Mouse (Mus musculus) hindbrain, embryonic 12.5 days (tissue): Measurements from ENCODE around the gene Slc46a2. TPM values are rescaled to one million over a fixed set of nuclear protein-coding genes. Genes with fewer than 3 reads are reported as not detected.
A peak's percentile ranks its signal among the peaks of the same experiment; 100 is the strongest.

Experiments used
- ATAC-seq: fragments of 200-750 bp; cut with Nextera tagmentation; 2 replicates; pipeline ENCODE4 v1.8.0; 2017; ENCODE audit warnings: moderate TSS enrichment; ENCODE audit not compliant: low FRiP score
- H3K27ac ChIP-seq: fragments of 300-500 bp; sonication (generic); 2 replicates; pipeline ENCODE4 v1.5.1; 2016; ENCODE audit warnings: mild to moderate bottlenecking
- H3K27me3 ChIP-seq: fragments of 300-500 bp; sonication (generic); 2 replicates; pipeline ENCODE4 v1.6.1; 2016; ENCODE audit warnings: mild to moderate bottlenecking
- H3K36me3 ChIP-seq: fragments of 300-500 bp; sonication (generic); 2 replicates; pipeline ENCODE4 v1.6.1; 2016; ENCODE audit warnings: mild to moderate bottlenecking
- H3K4me1 ChIP-seq: fragments of 300-500 bp; sonication (generic); 2 replicates; pipeline ENCODE4 v1.6.1; 2016
- H3K4me2 ChIP-seq: fragments of 300-500 bp; sonication (generic); replicated peaks from 2 replicates; pipeline ENCODE4 v1.6.1; 2016; ENCODE audit warnings: mild to moderate bottlenecking
- H3K4me3 ChIP-seq: fragments of 300-500 bp; sonication (generic); 2 replicates; pipeline ENCODE4 v1.5.1; 2016; ENCODE audit warnings: mild to moderate bottlenecking
- H3K9ac ChIP-seq: fragments of 300-500 bp; sonication (generic); 2 replicates; pipeline ENCODE4 v1.6.1; 2016; ENCODE audit warnings: mild to moderate bottlenecking, moderate library complexity
- H3K9me3 ChIP-seq: fragments of 300-500 bp; sonication (generic); replicated peaks from 2 replicates; pipeline ENCODE4 v1.6.1; 2016; ENCODE audit warnings: mild to moderate bottlenecking
- WGBS: fragments of 180-500 bp; shearing (Covaris S2); methylation state at CpG from one replicate; pipeline ENCODE4 v1.1.7; 2016; 5-methylcytosine and 5-hydroxymethylcytosine counted together
- polyA plus RNA-seq: library from polyadenylated mRNA; unstranded; fragments of >200 nt; fragmentation: Nextera tagmentation; extraction: Ambion mirVana; gene quantifications from 2 replicates; pipeline ENCODE4 v1.2.1, GENCODE M21; 2016

The Slc46a2 gene
- polyA plus RNA-seq, 1 experiment from 2014 or later = 0.09 TPM

DNA sequence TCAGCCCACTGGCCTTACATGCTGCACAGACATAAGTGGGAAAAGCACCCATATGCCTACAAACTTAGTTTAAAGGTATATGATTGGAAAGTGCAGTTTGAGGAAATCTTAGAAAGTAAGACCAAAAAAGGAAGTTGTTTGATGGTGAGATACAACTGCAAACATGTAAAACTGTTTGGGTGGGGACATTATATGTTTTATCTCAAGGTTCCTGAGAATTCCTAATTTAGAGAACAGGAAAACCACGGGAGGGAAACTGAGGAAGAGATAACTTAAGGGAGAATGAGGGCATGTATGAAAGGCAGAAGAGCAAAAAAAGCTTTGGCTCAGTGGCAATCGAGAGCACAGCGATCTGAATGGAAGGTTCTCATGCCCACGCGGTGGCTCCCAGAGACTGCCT lies 27.8 kb downstream of the Slc46a2 start:
- H3K27me3 ChIP-seq = no peaks in the 10 kb centered on the region
- ATAC-seq = no peak
- no peak overlapping the region for H3K4me2 ChIP-seq
- H3K9me3 ChIP-seq = no peaks in the 10 kb centered on the region
- peaks cover 26% of the 10 kb centered on the region for H3K36me3 ChIP-seq
- H3K9ac ChIP-seq = no peak overlapping the region
- H3K4me1 ChIP-seq = no peaks in the 10 kb centered on the region
- no peak overlapping the region for H3K4me3 ChIP-seq
- 92% methylated on average over 5 of the region's 5 CpGs for WGBS
- no peak overlapping the region for H3K27ac ChIP-seq

GRCm38 (mm10) chr4:59886281-59886680 lies 28.6 kb downstream of the Slc46a2 start:
- H3K27me3 ChIP-seq = no peaks in the 10 kb centered on the region
- H3K36me3 ChIP-seq = peaks cover 31% of the 10 kb centered on the region
- no peak for ATAC-seq
- H3K9me3 ChIP-seq = no peaks in the 10 kb centered on the region
- no peak overlapping the region for H3K4me3 ChIP-seq
- H3K4me1 ChIP-seq = no peaks in the 10 kb centered on the region
- no peak overlapping the region for H3K27ac ChIP-seq
- 91% methylated on average over 6 of the region's 6 CpGs for WGBS
- H3K9ac ChIP-seq = no peak overlapping the region
- no peak overlapping the region for H3K4me2 ChIP-seq

DNA sequence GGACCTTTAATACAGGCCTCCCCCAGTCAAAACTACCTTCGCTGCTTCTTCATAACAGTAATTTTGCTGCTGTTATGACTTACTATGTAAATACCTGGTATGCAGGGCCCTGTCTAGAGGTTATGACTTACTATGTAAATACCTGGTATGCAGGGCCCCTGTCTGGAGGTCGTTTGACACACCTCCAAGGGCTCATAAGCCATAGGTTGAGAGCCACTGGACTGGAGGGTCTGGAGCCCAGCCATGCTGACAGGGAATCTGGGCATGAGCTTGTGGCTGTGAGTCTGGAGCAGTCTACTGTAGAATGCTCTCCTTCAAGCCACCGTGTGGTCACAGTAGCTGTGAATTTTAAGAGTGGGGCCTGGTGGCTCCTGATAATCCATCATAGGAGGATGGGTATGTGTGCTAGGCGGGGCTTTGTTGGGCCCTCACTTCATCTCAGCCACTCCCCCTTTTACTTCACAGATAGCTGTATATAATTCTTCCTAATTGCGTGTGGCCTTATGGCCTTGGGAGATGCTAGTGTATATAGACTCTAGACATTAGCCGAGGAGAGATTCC lies 30.6 kb downstream of the Slc46a2 start:
- WGBS = 84% methylated on average over 6 of the region's 6 CpGs
- no peak overlapping the region for H3K4me3 ChIP-seq
- no peak overlapping the region for H3K27ac ChIP-seq
- no peak for ATAC-seq
- no peak overlapping the region for H3K9ac ChIP-seq
- no peaks in the 10 kb centered on the region for H3K4me1 ChIP-seq
- no peaks in the 10 kb centered on the region for H3K27me3 ChIP-seq
- H3K9me3 ChIP-seq = no peaks in the 10 kb centered on the region
- H3K36me3 ChIP-seq = peaks cover 44% of the 10 kb centered on the region
- no peak overlapping the region for H3K4me2 ChIP-seq

GRCm38 (mm10) chr4:59881210-59881609 lies 33.6 kb downstream of the Slc46a2 start:
- 85% methylated on average over 2 of the region's 2 CpGs for WGBS
- H3K27me3 ChIP-seq = no peaks in the 10 kb centered on the region
- H3K4me1 ChIP-seq = no peaks in the 10 kb centered on the region
- no peak overlapping the region for H3K4me2 ChIP-seq
- H3K9me3 ChIP-seq = no peaks in the 10 kb centered on the region
- no peak for ATAC-seq
- H3K36me3 ChIP-seq = peaks cover 42% of the 10 kb centered on the region
- H3K27ac ChIP-seq = no peak overlapping the region
- H3K9ac ChIP-seq = no peak overlapping the region
- H3K4me3 ChIP-seq = no peak overlapping the region

GRCm38 (mm10) chr4:59880725-59881124 lies 34.1 kb downstream of the Slc46a2 start:
- 88% methylated on average over 5 of the region's 5 CpGs for WGBS
- Histone ChIP-seq H3K4me2 (no peak overlapping the region), H3K27ac (no peak overlapping the region), H3K4me3 (no peak overlapping the region), H3K36me3 (peaks cover 40% of the 10 kb centered on the region), H3K9me3 (no peaks in the 10 kb centered on the region), H3K27me3 (no peaks in the 10 kb centered on the region), H3K4me1 (no peaks in the 10 kb centered on the region), H3K9ac (no peak overlapping the region)
- ATAC-seq = no peak

- no peak overlapping the region for H3K4me3 ChIP-seq
- no peaks in the 10 kb centered on the region for H3K27me3 ChIP-seq
- H3K9me3 ChIP-seq = no peaks in the 10 kb centered on the region
- 89% methylated on average over 3 of the region's 3 CpGs for WGBS
- H3K27ac ChIP-seq = no peak overlapping the region
- no peak for ATAC-seq
- peaks cover 34% of the 10 kb centered on the region for H3K36me3 ChIP-seq
- H3K4me2 ChIP-seq = no peak overlapping the region
- H3K4me1 ChIP-seq = no peaks in the 10 kb centered on the region
- H3K9ac ChIP-seq = no peak overlapping the region
Measured at GRCm38 (mm10) chr4:59879444-59879843, 35.4 kb downstream of the Slc46a2 start.

- ATAC-seq = no peak
- Histone ChIP-seq H3K36me3 (peaks cover 34% of the 10 kb centered on the region), H3K27me3 (no peaks in the 10 kb centered on the region), H3K4me2 (no peak overlapping the region), H3K27ac (no peak overlapping the region), H3K9me3 (no peaks in the 10 kb centered on the region), H3K4me1 (no peaks in the 10 kb centered on the region), H3K4me3 (no peak overlapping the region), H3K9ac (no peak overlapping the region)
- WGBS = 95% methylated on average over 8 of the region's 8 CpGs
Measured at GRCm38 (mm10) chr4:59878595-59878994, 36.3 kb downstream of the Slc46a2 start.

GRCm38 (mm10) chr4:59877025-59877424 lies 37.8 kb downstream of the Slc46a2 start:
- no peak for ATAC-seq
- H3K27ac ChIP-seq = no peak overlapping the region
- H3K4me1 ChIP-seq = no peaks in the 10 kb centered on the region; the same call in 1 of the 2 replicates
- no peak overlapping the region for H3K4me3 ChIP-seq
- H3K9me3 ChIP-seq = no peaks in the 10 kb centered on the region
- 58% methylated on average over 2 of the region's 2 CpGs for WGBS
- H3K27me3 ChIP-seq = no peaks in the 10 kb centered on the region
- H3K4me2 ChIP-seq = no peak overlapping the region
- no peak overlapping the region for H3K9ac ChIP-seq
- H3K36me3 ChIP-seq = peaks cover 21% of the 10 kb centered on the region

DNA sequence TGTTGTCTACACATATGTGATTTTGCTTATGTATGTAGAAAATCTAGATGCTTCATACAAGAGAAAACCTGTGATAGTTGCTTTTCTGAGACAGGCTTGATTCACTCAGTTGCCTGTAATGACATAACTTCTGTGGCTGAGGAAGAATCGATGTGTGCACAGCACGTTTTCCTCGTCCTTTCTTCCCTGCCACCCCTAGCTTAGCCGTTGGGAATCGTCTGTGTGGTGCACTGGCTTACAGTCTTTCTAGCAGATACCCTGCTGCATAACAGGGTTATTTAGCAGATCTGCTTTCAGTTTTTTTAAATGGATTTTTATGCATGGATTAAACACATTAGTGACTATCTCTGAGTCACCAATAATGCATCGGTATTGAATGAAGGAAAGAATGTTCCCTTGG lies 38.3 kb downstream of the Slc46a2 start:
- Histone ChIP-seq H3K9ac (no peak overlapping the region), H3K9me3 (no peaks in the 10 kb centered on the region), H3K4me2 (no peak overlapping the region), H3K27ac (no peak overlapping the region), H3K4me3 (no peak overlapping the region), H3K4me1 (no peaks in the 10 kb centered on the region; the same call in 1 of the 2 replicates), H3K36me3 (peaks cover 17% of the 10 kb centered on the region; the same call in 1 of the 2 replicates), H3K27me3 (no peaks in the 10 kb centered on the region)
- 77% methylated on average over 6 of the region's 6 CpGs for WGBS
- no peak for ATAC-seq

DNA sequence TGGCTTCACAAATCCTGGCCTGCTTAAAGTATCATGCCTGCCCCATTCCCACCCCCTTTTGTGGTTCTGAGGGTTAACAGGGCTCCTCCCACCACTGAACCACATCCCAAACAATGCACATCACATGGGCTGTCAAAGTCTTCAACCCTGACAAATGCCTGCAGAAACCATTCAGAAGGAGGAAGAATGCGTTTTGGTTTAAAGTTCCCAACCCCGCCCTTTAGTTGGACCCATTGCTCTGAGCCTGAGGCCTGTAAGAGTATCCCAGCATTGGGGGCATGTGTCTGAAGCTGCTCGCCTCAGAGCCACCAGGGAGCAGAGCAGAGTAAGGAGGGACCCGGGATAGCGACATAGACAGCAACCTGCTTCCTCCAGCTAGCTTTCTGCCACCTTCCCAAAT lies 41.0 kb downstream of the Slc46a2 start:
- H3K4me2 ChIP-seq = no peak overlapping the region
- no peak overlapping the region for H3K4me3 ChIP-seq
- no peak overlapping the region for H3K27ac ChIP-seq
- no peaks in the 10 kb centered on the region for H3K36me3 ChIP-seq
- no peak overlapping the region for H3K9ac ChIP-seq
- H3K4me1 ChIP-seq = no peaks in the 10 kb centered on the region; the same call in 1 of the 2 replicates
- H3K9me3 ChIP-seq = no peaks in the 10 kb centered on the region
- H3K27me3 ChIP-seq = no peaks in the 10 kb centered on the region
- 0 out of 2 replicates have a peak, but pooled peaks have one; percentile 17 for ATAC-seq
- 31% methylated on average over 5 of the region's 5 CpGs for WGBS

- Histone ChIP-seq H3K9me3 (no peaks in the 10 kb centered on the region), H3K36me3 (no peaks in the 10 kb centered on the region), H3K27me3 (no peaks in the 10 kb centered on the region), H3K9ac (no peak overlapping the region), H3K4me3 (no peak overlapping the region), H3K4me2 (no peak overlapping the region), H3K4me1 (no peaks in the 10 kb centered on the region; the same call in 1 of the 2 replicates), H3K27ac (no peak overlapping the region)
- no peak for ATAC-seq
- WGBS = 40% methylated on average over 6 of the region's 6 CpGs
Measured at GRCm38 (mm10) chr4:59873240-59873639, 41.6 kb downstream of the Slc46a2 start.

DNA sequence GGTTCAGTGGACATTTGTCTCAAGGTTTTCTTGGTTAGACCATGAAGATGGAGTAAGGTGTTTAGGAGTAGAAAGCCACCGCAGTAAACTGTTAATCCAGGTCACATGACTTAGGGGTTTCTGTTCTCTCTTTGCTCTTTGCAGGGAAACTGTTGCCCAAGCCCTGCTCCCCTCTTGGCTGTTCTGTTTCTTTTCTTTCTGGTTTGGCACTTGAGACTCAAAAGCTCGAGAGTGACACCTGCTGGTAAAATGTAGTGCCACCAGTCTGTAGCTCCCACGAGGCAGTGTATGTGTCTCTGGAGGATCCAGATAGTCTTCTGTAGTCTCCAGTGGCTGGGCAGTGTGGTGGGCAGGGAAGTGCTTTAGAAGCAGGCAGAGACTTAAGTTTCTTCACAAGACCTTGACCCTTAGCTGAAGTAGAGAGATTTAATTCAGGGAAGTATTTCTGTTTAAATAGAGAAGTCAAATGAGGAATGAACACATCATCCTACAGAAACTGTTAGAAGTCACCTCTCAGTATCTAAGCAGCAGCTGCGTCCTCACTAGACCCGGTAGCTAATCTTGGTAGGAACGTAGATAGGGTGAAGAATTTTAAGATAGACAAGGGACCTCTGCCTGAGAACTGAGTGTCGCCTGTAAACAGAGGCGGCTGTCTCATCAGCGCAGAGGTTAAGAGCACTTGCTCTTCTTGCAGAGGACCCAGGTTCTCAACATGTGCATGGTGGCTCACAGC lies 43.8 kb downstream of the Slc46a2 start:
- no peaks in the 10 kb centered on the region; the same call in 1 of the 2 replicates for H3K4me1 ChIP-seq
- no peak overlapping the region for H3K4me2 ChIP-seq
- no peaks in the 10 kb centered on the region for H3K27me3 ChIP-seq
- no peak overlapping the region for H3K9ac ChIP-seq
- ATAC-seq = peak; percentile 49; the same call in 1 of the 2 replicates
- H3K4me3 ChIP-seq = no peak overlapping the region
- 59% methylated on average over 9 of the region's 9 CpGs for WGBS
- no peaks in the 10 kb centered on the region for H3K9me3 ChIP-seq
- no peaks in the 10 kb centered on the region for H3K36me3 ChIP-seq
- H3K27ac ChIP-seq = no peak overlapping the region

GRCm38 (mm10) chr4:59870433-59870832 lies 44.4 kb downstream of the Slc46a2 start:
- no peak for ATAC-seq

More at GRCm38 (mm10) chr4:59870433-59870832, 44.4 kb downstream of the Slc46a2 start:
- H3K9ac ChIP-seq = no peak overlapping the region
- no peak overlapping the region for H3K4me3 ChIP-seq
- no peaks in the 10 kb centered on the region for H3K36me3 ChIP-seq
- no peak overlapping the region for H3K27ac ChIP-seq
- H3K9me3 ChIP-seq = no peaks in the 10 kb centered on the region
- no peaks in the 10 kb centered on the region; the same call in 1 of the 2 replicates for H3K4me1 ChIP-seq
- H3K27me3 ChIP-seq = no peaks in the 10 kb centered on the region
- 85% methylated on average over 6 of the region's 6 CpGs for WGBS
- no peak overlapping the region for H3K4me2 ChIP-seq
